Mouse (Mus musculus) v-Abl transformed pro-B cells (cell line): ENCODE results near the gene Yars.

Experiments
- in situ Hi-C, 2 experiments: fragments of 400-800 bp; cut with MboI; formaldehyde crosslinking; loops; one replicate each; pipeline ENCODE4 v1.15.1; 2025; ENCODE audit not compliant: unreplicated experiment in 2 of 2

The Yars gene

DNA sequence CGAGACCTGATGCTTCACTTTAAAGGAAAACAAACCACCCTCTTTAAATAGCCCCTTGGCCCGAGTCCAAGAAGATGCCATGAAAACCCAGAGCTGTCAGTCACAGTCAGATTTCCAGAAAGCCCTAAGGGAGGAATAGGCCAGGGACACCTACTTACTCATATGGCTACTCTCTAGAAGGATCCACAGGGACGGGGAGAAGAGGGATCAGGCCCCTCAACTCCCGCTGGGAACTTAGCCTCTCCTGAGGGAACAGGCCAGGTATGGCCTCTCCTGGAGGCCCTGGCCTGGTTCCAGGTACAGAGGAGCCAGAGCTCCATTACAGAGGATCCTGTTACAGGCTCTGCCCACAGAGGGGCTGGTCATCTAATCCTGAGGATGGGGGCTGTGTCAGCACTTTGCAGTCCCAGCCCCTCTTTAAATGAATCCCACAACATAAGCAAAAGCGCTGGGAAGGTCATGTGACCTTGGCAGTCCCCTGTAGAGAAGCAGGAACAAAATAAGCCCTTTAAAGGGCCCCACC, 36.9 kb downstream of the Yars start:
- in situ Hi-C loops, result no loop called here

DNA sequence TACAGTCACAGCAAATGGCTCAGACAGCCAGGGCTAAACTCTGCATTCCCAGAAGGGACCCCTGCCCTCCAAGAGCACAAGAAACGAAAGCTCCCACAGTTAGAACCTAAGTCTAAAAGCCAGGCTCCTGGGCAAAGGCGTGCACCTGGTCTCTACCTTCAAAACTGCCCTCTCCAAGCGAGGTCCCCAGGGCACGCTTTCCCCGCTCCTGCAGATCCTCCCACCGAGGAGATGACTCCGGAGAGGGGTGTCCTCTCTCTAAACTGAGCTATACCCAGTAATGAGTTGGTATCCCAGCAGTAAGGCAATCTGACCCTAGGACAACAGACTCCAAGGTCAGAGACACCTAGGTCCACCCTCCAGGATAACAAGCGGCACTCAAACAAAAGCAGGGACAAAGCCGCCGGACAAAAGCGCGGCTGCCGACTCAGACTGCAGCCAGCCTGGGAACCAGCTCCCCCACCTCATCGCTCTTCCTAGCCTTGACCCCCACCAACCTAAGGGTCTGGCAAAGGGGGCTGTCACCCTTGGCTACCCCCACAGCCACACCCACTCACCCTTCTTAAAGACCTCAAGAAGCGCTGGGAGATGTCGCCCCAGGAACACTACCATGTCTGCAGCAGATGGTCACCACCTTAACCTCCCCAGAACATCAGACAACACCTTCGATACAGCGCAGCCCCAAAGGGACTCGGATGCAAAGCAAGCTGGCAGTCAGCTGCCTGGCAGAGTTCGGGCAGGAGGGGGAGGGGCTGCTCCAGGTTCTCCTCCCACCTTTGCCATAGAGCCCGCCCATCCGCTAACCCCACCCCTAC, 37.8 kb downstream of the Yars start:
- in situ Hi-C loops, result no loop called here

DNA sequence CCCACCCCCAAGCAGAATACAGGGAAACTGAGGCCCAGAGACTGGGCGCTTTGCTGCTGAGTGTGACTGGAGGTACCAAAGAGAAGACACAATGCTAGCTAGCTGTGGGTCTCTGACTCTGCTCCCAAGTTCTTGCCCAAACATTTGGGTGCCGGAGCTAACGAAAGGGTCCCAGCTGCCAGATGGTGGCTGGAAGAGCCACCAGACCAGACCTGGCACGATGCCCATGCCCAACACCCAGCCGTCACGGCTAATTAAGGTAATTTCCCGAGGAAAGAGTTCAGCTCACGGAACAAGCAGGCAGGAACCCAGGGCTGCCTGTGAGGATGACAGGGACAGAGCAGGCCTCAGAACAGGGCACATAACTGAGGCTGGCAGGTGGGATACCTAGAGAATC, 38.4 kb downstream of the Yars start:
- in situ Hi-C loops, result no loop called here

DNA sequence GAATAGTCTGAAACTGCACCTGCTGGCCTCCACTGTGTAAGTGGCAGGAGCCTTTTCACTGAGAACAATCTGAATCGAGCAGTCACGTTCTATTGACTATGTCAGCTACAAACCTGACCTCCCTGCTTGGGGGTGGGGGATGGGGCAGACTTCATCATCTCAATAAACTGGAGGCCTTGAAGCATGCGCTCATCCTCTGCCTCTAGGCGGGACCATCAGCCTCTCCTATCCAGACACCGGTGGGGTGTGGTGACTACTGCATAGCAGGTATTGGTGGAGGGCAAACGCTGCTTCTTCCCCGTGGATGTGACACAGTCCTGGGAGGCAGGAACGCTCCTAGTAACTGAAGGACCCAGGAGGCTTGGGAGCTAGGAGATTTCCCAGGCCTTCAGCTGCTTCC, 41.4 kb downstream of the Yars start:
- in situ Hi-C loops, result no loop called here

DNA sequence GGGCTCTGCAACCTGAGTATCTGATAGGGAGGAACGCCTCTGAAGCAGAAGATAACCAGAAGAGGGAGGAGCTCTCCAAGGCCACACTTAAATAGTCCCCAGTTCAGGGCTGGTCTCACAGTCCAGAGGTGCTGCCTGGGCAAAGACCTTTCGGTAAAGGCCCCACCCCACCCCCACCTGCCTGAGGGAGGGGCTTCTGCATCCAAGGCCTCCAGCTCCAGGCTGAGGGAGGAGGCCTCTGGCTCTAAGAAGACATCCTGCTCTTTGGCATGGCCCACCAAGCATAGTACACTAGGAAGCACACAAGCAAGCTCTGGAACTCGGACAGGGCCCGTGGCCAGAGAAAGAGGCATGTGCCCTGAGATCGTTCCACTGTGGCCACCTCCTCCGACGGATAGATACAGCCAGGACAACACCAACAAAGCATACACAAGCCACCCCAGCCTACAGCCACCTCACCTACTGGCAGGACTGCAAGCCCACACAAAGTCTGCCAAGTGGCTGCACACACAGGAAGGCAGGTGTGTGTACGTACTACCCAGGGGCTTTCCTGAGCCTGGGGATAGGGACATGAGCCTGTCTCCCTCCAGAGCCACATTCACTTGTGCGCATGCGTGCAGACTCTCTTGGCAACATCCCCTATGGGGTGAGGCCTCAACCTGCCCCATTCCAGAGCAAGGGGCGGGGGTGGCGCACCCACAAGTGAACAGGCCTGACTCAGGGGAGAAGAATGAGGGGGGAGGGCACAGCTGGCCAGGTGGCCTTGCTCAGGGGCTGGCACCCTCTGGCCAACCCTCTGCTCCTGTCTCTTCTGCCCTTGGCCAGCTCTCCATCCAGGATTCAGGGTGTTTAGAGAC, 42.3 kb downstream of the Yars start:
- in situ Hi-C loops, result no loop called here

DNA sequence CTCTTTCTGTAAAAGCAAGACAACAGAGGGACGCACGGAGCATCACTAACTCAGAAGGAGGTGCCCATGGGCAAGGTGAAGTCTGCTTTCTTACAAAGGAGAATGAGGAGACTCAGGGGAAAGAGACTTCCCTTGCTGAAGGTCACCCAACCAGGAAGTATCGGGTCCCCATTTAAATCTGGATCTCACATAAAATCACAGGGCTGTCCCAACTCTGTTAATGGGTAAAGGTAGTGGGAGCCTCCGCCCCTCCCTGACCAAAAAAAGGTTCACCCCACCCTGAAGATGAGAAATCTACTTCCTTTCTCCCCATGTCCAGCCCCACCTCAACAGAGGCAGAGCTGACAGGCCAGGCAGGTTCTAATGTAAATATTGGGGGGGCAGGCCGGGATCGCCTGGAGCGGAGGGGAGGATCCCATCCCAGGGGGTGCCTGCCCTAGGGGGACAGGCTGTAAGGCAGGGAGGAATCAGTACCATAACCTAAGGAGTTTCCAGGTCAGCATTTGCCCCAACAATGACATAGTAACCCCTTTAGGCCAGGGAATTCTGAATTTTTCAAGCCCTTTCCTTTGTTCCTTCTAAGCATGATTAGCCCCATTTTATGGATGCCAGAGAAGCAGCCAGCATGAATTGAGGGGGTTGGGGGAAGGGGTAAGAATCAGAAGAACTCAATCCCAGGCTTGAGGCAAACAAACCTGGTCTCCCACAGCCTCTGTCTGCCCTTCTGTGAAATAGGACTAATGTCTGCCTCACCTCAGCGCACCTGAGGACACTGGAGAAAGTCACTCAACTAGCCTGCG, 43.2 kb downstream of the Yars start:
- in situ Hi-C loops, result no loop called here

DNA sequence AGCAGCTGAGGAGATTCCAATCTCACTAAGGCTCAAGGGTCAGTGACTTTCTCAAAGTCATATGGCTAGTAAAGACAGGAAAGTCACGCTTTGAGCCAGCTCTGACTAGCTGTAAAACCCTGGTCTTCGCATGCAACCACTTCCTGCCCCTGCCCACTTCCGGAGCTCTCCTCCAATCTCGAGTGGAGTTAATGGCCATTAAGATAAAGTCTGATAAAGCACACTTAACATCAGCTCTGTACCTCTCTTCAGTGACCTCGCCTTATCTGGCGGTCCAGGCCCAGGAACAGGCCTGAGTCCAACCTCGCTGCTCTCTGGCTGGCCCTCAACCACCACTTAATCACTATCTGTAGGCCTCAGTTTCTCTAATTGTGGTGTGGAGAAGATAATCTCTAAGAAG, 44.9 kb downstream of the Yars start:
- in situ Hi-C loops, result no loop called here

DNA sequence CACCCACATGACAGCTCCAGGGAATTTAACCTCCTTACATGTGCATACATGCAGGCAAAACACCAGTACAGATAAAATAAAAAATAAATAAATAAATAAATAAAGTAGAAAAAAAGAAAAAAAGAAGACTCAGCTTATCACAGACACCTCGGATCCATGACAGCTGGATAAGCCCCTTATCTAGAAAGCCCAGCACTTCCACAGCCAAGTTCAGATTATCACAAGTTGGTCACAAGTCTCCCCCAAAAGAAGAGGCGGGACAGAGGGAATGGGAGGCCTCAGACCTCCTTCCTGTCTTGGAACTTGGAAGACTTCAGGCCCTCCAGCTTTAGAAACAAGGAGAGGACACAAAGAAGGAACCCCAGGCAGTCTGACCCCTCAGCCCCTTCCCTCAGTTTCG, 45.6 kb downstream of the Yars start:
- in situ Hi-C loops, result no loop called here

DNA sequence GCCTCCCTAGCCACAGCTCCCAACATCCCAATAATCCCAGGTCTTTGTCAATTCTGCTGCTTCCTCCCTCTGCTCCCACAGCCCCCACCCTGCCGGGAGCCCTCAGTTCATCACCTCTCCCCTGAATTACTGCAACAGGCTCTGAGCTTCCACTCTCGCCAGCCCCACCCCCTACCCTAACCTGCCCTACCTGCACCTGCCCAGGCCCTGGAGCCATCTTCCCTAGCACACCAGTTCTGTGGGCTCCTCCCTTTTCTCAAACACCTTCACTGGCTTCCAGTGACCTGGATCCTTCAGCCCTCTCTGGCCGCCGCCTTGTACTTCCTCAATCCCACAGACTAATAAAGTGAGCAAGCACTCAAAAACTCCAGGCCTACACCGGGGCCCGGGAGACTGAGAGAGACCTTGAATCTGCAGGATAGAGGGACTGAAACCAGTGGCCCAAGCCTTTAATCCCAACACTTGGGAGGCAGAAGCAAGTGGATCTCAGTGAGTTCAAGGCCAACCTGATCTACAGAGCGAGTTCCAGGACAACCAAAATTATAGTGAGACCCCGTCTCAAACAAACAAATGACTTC, 46.8 kb downstream of the Yars start:
- in situ Hi-C loops, result no loop called here

DNA sequence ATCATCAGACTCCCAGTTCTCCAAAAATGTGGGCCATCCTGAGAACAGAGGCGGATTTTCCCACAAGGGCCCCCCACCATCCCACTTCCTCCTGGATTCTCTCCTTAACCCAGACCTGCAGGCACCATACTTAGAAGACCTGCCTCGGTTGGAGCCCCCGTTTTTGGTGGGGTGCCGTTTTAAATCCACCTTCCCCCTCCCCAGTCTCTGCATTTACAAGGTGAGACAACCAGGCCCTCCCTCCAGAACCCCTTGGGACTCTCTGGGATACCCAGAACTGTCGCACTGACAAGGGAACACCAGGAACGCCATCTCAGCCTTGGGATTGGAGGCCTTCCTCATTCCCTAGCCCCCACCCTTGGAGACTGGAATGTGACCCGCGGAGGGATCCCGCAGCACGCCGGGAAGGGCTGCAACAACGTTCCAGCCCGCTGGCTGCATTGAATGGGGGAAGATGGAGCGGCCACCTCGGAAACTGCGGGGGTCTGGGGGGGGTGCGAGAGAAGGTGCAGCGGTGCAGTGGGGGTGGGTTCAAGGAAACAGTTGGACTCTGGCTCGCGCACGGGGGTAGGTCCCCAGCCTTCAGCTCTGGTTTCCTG, 48.4 kb downstream of the Yars start:
- in situ Hi-C loops, result no loop called here

DNA sequence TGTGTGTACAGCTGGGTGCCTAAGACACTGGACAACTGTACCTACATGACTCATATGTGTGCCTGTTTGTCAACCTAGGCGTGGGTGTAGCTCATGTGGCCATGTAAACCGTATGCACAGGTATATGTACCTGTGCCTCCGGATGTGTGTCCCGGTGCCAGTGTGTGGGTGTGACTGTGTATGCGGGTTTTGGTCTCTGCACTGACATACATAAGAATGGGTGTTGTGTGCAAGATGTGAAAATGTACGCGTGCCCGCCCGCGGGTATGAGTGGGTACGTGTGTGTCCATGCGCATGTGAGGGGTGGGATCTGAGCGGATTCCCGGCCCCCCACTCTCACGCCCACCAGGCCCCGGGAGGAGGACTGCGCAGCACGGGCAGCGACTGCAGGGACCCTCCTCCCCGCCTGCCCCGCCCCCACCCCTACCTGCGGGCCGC, 49.0 kb downstream of the Yars start:
- in situ Hi-C loops, result no loop called here

DNA sequence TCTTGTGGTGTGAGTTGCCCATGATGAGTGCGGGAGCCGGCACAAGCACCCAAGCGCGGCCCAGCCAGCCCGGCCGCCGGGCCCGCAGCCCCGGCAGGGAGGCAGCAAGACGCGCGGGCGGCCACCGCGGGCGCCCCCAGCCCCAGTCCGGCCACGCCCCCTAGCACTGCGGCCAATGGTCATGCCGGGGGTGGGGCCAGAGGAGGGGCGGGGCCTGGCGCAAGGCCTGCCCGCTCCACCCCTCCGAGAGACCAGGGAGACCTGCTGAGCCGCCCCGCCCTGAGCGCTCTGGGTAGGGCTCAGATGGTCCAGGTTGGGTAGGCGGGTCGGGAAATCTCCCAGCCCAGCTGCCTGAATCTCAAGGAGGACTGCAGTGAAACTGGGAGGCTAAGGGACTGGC, 49.5 kb downstream of the Yars start:
- in situ Hi-C loops, result no loop called here

DNA sequence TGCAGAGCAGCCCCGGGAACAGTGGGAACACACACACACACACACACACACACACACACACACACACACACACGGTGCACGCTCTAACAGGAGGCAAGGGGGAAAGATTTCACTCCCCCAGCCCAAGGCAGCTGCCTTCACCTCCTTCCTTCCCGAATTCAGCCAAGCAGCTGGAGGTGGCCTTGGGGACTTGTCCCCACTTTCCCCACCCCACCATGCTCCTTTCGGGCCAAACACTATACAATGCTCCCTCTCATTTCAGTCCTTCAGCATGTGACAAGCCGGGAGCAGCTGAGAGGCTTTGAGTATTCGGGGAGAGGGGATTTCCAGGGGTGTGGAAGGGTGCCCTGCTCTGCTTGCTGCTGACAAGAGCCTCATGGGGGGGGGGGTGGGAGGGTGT, 52.3 kb downstream of the Yars start:
- in situ Hi-C loops, result no loop called here

DNA sequence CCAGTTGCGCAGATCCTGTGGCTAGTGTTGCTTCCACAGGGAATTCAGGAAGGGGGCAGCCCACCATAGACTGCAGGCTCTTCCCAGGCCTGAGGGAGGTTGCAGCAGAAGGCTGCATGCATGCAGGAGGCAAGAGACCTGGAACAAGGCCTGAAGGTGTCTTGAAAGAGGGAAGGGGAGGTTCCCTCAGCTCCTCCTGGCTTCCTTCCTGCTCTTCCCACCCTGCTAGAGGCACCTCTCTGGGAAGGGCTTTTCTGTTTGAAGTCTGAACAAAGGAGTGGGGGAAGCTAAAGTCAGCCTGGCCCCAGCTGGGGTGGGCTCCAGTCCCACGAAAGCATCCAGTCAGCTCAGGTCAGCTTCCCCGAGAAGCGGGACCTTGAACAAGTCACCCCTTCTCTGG, 52.8 kb downstream of the Yars start:
- in situ Hi-C loops, result no loop called here

DNA sequence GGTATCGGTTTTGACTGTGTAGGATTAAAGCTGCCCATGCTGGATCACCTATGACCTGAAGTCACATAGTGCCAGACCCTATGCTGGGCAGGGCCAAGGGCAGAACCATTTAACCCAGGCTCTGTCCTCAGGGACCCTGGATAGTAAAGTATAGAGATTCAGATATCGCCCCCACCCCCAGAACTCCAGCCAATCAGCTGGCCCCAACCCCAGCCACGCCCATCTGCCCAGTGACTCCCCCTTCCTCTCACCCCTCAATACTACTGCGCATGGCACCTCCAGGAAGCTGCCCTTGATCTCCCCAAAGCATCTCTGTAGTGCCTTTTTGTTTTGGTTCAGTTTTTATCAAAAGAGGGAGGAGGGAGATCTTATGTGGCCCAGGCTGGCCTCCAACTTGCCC, 53.2 kb downstream of the Yars start:
- in situ Hi-C loops, result no loop called here

DNA sequence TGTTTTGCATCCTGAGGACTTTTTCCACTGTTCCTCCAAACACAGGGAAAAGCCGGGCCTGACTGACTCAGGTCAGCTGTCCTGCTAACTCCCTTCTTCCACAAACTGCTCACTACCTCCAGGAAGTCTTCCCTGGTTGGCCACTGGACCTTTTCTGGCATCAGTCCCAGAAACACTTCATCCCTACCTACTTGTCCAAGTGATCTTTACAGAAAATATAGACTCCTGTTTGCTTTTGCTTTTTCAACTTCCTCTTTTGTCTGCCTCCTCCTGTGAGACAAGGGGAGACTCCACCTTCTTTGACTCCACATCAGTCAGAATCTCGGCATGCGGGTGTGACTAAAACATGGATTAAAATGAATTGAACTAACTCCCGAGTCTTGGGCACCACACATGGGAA, 55.2 kb downstream of the Yars start:
- in situ Hi-C loops, result no loop called here

DNA sequence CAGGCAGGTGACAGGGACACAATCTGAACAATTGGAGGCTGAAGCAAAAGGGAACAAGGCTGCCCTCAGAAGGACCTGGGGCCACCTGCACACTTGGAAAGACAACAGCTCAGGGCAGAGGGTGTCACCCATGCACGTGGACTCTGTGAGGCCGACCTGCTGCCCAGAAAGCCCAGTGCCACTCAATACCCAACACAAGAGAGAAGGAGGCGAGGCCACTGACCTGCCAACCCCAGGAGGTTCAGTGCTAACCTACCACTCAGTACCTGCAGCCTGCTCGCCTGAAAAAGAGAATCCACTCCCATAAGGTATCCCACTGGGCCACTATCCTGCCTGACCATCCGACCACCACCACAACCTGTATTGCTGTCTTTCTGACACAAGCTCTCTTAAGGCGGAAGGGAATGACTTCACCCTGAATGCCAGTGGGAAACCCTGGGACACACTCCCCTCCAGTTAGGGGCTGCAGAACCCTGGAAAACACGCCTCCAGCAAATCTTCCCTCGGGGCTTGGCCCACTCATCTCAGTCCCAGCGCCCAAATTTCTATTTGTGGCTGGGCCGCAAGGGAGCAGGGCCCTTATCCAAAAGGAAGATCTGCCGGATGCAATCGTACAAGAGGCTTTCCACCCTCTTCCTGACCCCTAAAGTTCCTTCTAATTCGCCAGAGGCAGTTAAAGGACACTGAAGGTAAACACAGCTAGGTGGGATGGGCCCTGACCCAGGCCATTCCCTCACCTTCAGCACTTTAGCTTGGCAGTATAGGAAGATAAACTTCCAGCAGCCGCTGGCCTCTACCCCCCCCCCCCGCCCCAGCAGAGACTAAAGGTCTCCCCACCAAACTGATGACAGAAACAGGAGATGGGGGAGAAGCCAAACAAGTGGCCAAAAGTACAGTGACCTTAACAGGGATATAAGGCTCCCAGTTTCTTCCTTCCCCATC, 57.1 kb downstream of the Yars start:
- in situ Hi-C loops, result no loop called here

DNA sequence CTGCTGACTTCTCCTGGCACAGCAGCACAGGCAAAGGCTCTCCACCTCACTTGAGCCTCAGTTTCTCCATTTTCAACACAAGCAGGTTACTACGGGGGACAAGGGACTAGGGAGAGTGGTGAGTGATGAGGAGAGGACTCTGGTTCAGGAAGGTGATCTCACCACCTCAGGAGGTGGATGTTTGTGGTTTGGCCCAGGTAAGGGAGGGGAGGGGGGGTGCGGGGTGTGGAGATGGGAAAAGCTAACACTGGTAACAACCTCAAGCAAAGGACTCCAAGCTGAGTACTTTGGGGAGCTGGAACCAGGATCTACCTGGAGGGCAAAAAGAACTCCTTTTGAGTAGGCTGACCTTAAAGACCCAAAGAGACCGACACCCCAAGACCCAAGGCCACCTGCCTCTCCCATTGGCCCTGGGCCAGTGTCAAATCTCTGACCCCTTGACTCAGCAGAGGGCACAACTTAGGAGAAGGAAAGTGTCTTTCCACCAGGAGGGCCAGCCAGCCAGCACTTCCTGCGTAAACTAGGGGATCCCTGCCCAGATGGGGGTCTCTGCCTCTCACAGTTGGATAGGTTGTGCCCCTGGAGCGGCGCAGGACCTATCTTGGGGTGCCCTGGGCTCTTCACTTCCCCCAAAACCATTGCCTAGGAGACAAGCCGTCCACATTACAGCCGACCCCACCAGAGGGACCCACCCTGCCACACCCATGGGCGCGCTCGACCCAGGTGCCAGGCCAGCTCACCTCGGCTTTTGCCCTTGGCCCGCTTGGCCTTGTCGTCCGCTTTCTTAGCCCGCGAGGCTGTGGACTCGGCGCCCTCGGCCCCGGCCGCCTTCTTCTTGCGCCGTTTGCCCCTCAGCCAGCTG, 58.1 kb downstream of the Yars start:
- in situ Hi-C loops, result no loop called here
